Mouse (Mus musculus) heart, postnatal 0 days (tissue): ENCODE measurements at regions not wholly inside any gene's neighbourhood (a gene's known extent, or its start where the extent isn't known, plus 50 kb on each side); places are given as distances from the start of the nearest gene placed in this dataset.

Source experiments
- CTCF ChIP-seq: IDR thresholded peaks from 2 replicates; pipeline ENCODE4 v1.5.1; 2016; ENCODE audit warnings: antibody characterized with exemption, control low read depth, low read depth
- EP300 ChIP-seq: IDR thresholded peaks from 2 replicates; pipeline ENCODE4 v1.6.1; 2016; ENCODE audit warnings: antibody characterized with exemption, low read depth

GRCm38 (mm10) chr14:87736456-87736855, 320.0 kb downstream of the Tdrd3 start:
- TF ChIP-seq EP300 (no peak), CTCF (no peak)
